Mouse (Mus musculus) megakaryocyte-erythroid progenitor cell, adult 5-6 weeks (primary cell): ENCODE data around the gene Dnajc21. TPM values are rescaled to one million over a fixed set of nuclear protein-coding genes. Genes with fewer than 3 reads are reported as not detected.

Experiments used
- ATAC-seq: replicated peaks from 2 replicates; pipeline ENCODE4 v1.8.0; 2016; ENCODE audit warnings: mild to moderate bottlenecking, inconsistent platforms; ENCODE audit not compliant: severe bottlenecking, poor library complexity, low FRiP score, low TSS enrichment
- total RNA-seq, 2 experiments: library from RNA; stranded (forward) in 1 of 2; stranded (reverse) in 1 of 2; fragments of 200-1000, 215-1000 nt in 1 of 2; fragments of >200 nt in 1 of 2; fragmentation: Nextera tagmentation in 1 of 2; gene quantifications; 2 replicates each; pipeline ENCODE4 v1.2.3; 2014 to 2017

Gene Dnajc21
- total RNA-seq, 2 experiments from 2014 or later, result 43.5 to 70.9 TPM

GRCm38 (mm10) chr15:10442275-10442674, 28.0 kb downstream of the Dnajc21 start:
- no peak for ATAC-seq

GRCm38 (mm10) chr15:10441493-10441892, 28.8 kb downstream of the Dnajc21 start:
- ATAC-seq, result no peak

GRCm38 (mm10) chr15:10439963-10440362, 30.4 kb downstream of the Dnajc21 start:
- ATAC-seq, result no peak

GRCm38 (mm10) chr15:10436893-10437292, 33.4 kb downstream of the Dnajc21 start:
- ATAC-seq, result no peak

GRCm38 (mm10) chr15:10426545-10427266, 43.6 kb downstream of the Dnajc21 start:
- no peak for ATAC-seq

GRCm38 (mm10) chr15:10426124-10426523, 44.2 kb downstream of the Dnajc21 start:
- no peak for ATAC-seq

GRCm38 (mm10) chr15:10421785-10422144, 48.6 kb downstream of the Dnajc21 start:
- ATAC-seq, result no peak

- no peak for ATAC-seq
These were observed 49.1 kb downstream of the Dnajc21 start for GRCm38 (mm10) chr15:10421138-10421784.

- ATAC-seq, result no peak
These were observed 56.7 kb downstream of the Dnajc21 start for GRCm38 (mm10) chr15:10413656-10414055.

- ATAC-seq, result no peak
These were observed 59.4 kb downstream of the Dnajc21 start for GRCm38 (mm10) chr15:10410881-10411280.

GRCm38 (mm10) chr15:10409842-10410241, 60.5 kb downstream of the Dnajc21 start:
- ATAC-seq, result no peak

GRCm38 (mm10) chr15:10400415-10400814, 69.9 kb downstream of the Dnajc21 start:
- ATAC-seq, result peak; percentile 61

- ATAC-seq, result no peak
These were observed 70.5 kb downstream of the Dnajc21 start for GRCm38 (mm10) chr15:10399795-10400194.

Other genes with a start within 250 kb of the Dnajc21 start
- not detected in 2 replicates for gene Gm21973, start 145.1 kb downstream of the Dnajc21 start, total RNA-seq (2014; fragmentation: Nextera tagmentation)
- not detected in 2 replicates for gene Gm21973, start 145.1 kb downstream of the Dnajc21 start, total RNA-seq (2017)
- not detected in 2 replicates for gene Agxt2, start 112.0 kb downstream of the Dnajc21 start, total RNA-seq (2014; fragmentation: Nextera tagmentation)
- gene Agxt2, start 112.0 kb downstream of the Dnajc21 start, total RNA-seq (2017), result not detected in 2 replicates
- gene Brix1, start 15.4 kb upstream of the Dnajc21 start, total RNA-seq (2014; fragmentation: Nextera tagmentation), result 63.7 and 68.4 TPM in 2 replicates
- 64.8 and 73.8 TPM in 2 replicates for gene Brix1, start 15.4 kb upstream of the Dnajc21 start, total RNA-seq (2017)
- gene Rad1, start 15.5 kb upstream of the Dnajc21 start, total RNA-seq (2014; fragmentation: Nextera tagmentation), result 31.5 and 46.9 TPM in 2 replicates
- 23.1 and 23.4 TPM in 2 replicates for gene Rad1, start 15.5 kb upstream of the Dnajc21 start, total RNA-seq (2017)
- not detected in 2 replicates for gene Ttc23l, start 88.2 kb upstream of the Dnajc21 start, total RNA-seq (2014; fragmentation: Nextera tagmentation)
- gene Ttc23l, start 88.2 kb upstream of the Dnajc21 start, total RNA-seq (2017), result not detected in 2 replicates
- 1.2 and 5.4 TPM in 2 replicates for gene Rai14, start 244.1 kb upstream of the Dnajc21 start, total RNA-seq (2014; fragmentation: Nextera tagmentation)
- 3.7 and 4.1 TPM in 2 replicates for gene Rai14, start 244.1 kb upstream of the Dnajc21 start, total RNA-seq (2017)